Mouse (Mus musculus) intestine, embryonic 16.5 days (tissue): ENCODE data around the gene F930015N05Rik. TPM values are rescaled to one million over a fixed set of nuclear protein-coding genes. Genes with fewer than 3 reads are reported as not detected.

Experiments
- ATAC-seq: fragments of 200-750 bp; cut with Nextera tagmentation; 2 replicates; pipeline ENCODE4 v1.8.0; 2017; ENCODE audit warnings: moderate TSS enrichment, moderate library complexity
- H3K27ac ChIP-seq: fragments of 300-500 bp; sonication (generic); 2 replicates; pipeline ENCODE4 v1.5.1; 2014; ENCODE audit warnings: mild to moderate bottlenecking, low read length
- H3K27me3 ChIP-seq: fragments of 300-500 bp; sonication (generic); replicated peaks from 2 replicates; pipeline ENCODE4 v1.6.1; 2014; ENCODE audit warnings: low read length, control low read depth, mixed read lengths; ENCODE audit not compliant: control insufficient read depth, insufficient read depth
- H3K36me3 ChIP-seq: fragments of 300-500 bp; sonication (generic); 2 replicates; pipeline ENCODE4 v1.6.1; 2014; ENCODE audit warnings: low read length, control low read depth; ENCODE audit not compliant: control insufficient read depth, insufficient read depth
- H3K4me1 ChIP-seq: fragments of 300-500 bp; sonication (generic); 2 replicates; pipeline ENCODE4 v1.6.1; 2014; ENCODE audit warnings: low read length, control low read depth, mixed read lengths; ENCODE audit not compliant: control insufficient read depth, insufficient read depth
- H3K4me2 ChIP-seq: fragments of 300-500 bp; sonication (generic); 2 replicates; pipeline ENCODE4 v1.6.1; 2014; ENCODE audit warnings: low read depth, low read length, control low read depth
- H3K4me3 ChIP-seq: fragments of 300-500 bp; sonication (generic); 2 replicates; pipeline ENCODE4 v1.5.1; 2014; ENCODE audit warnings: mild to moderate bottlenecking, low read length
- H3K9ac ChIP-seq: fragments of 300-500 bp; sonication (generic); 2 replicates; pipeline ENCODE4 v1.6.1; 2014; ENCODE audit warnings: low read depth, low read length
- H3K9me3 ChIP-seq: fragments of 300-500 bp; sonication (generic); 2 replicates; pipeline ENCODE4 v1.6.1; 2016; ENCODE audit warnings: low read length, control low read depth; ENCODE audit not compliant: control insufficient read depth
- WGBS: fragments of 180-500 bp; shearing (Covaris S2); extraction: QIAGEN DNeasy Blood & Tissue Kit; methylation state at CpG from one replicate; pipeline ENCODE4 v1.1.7; 2014; 5-methylcytosine and 5-hydroxymethylcytosine counted together
- polyA plus RNA-seq: library from polyadenylated mRNA; unstranded; fragments of >200 nt; fragmentation: Nextera tagmentation; extraction: Ambion mirVana; gene quantifications from 2 replicates; pipeline ENCODE4 v1.2.1, GENCODE M21; 2015

Gene F930015N05Rik
- polyA plus RNA-seq: 0.15 and 0.18 TPM in 2 replicates

DNA sequence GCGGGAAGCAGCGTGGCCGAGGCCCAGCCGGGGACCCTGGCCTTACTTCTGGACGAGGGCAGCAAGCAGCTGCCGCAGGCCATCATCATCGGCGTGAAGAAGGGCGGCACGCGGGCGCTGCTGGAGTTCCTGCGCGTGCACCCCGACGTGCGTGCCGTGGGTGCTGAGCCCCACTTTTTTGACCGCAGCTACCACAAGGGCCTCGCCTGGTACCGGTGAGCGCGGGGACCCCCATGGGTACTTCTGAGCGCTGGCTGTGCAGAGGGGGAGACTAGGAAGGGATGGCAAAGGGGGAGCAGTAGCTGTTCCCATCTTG lies at the start of gene F930015N05Rik:
Gene F930015N05Rik, minus strand, starts transcription at position 242 of the 316 bp plus-strand sequence.
- ATAC-seq: no peak
- no peaks in the 10 kb centered on the region for H3K9me3 ChIP-seq
- peaks cover 12% of the 10 kb centered on the region; the same call in 1 of the 2 replicates for H3K4me1 ChIP-seq
- peaks cover 17% of the 10 kb centered on the region; the same call in 1 of the 2 replicates for H3K27me3 ChIP-seq
- WGBS: 1% methylated on average over 24 of the region's 24 CpGs
- peak within 1 kb of the TSS; percentile 43 for H3K27ac ChIP-seq
- peak within 1 kb of the TSS; percentile 65 for H3K4me3 ChIP-seq
- no peaks in the 10 kb centered on the region for H3K36me3 ChIP-seq
- peak within 1 kb of the TSS; percentile 75 for H3K9ac ChIP-seq
- peak within 1 kb of the TSS; percentile 98 for H3K4me2 ChIP-seq

GRCm38 (mm10) chr11:64481445-64481844 lies 45.0 kb upstream of the F930015N05Rik start:
- Histone ChIP-seq H3K4me2 (no peak overlapping the region), H3K27me3 (no peaks in the 10 kb centered on the region), H3K9me3 (no peaks in the 10 kb centered on the region), H3K9ac (no peak overlapping the region), H3K36me3 (no peaks in the 10 kb centered on the region), H3K4me3 (no peak overlapping the region), H3K27ac (no peak overlapping the region), H3K4me1 (no peaks in the 10 kb centered on the region)
- WGBS: 58% methylated on average over 3 of the region's 3 CpGs
- ATAC-seq: no peak

- H3K9me3 ChIP-seq: no peaks in the 10 kb centered on the region
- no peak overlapping the region for H3K4me2 ChIP-seq
- no peaks in the 10 kb centered on the region for H3K36me3 ChIP-seq
- 80% methylated on average over 3 of the region's 3 CpGs for WGBS
- no peak overlapping the region for H3K4me3 ChIP-seq
- no peaks in the 10 kb centered on the region for H3K4me1 ChIP-seq
- no peak for ATAC-seq
- no peaks in the 10 kb centered on the region for H3K27me3 ChIP-seq
- no peak overlapping the region for H3K9ac ChIP-seq
- H3K27ac ChIP-seq: no peak overlapping the region
Measured at GRCm38 (mm10) chr11:64473679-64474078, 37.2 kb upstream of the F930015N05Rik start.

DNA sequence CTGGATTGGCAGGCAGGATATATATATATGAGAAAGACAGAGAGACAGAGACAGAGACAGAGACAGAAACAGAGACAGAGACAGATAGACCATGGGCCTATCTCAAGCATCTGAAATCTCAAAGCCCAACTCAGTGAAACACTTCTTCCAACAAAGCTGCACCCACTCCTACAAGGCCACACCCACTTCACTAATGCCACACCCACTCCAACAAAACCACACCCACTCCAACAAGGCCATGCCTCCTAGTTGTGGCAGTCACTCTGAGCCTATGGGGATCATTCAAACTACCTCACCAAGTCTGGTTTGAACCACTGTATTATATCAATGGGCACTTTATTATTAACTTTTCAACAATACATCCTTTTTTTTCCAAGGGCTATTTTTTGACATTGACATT lies 34.2 kb upstream of the F930015N05Rik start:
- ATAC-seq: no peak

DNA sequence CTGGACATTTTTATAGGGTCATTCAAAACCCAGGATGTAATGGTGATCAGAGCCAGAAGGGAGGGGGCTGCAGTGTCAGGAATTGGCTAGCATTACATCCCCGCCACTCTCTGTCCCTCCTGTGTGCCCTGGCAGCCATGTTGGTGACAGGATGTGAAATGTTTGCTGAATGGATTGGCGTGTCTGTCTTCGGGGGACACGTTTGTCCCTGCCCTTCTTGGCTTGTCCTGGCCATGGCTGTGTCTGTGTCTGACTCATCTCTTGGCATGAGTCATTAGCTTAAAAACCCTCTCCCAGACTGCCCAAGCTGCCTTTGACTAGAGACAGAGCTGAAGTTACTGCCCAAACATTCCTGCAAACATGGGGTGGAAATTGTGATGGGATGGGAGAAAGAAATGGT lies 32.3 kb upstream of the F930015N05Rik start:
- Histone ChIP-seq H3K4me3 (no peak overlapping the region), H3K4me2 (no peak overlapping the region), H3K9me3 (no peaks in the 10 kb centered on the region), H3K27me3 (no peaks in the 10 kb centered on the region), H3K4me1 (no peaks in the 10 kb centered on the region), H3K36me3 (no peaks in the 10 kb centered on the region), H3K9ac (no peak overlapping the region), H3K27ac (no peak overlapping the region)
- ATAC-seq: no peak
- 53% methylated on average over 4 of the region's 4 CpGs for WGBS

More for the DNA sequence above, 34.2 kb upstream of the F930015N05Rik start:
- H3K27me3 ChIP-seq: no peaks in the 10 kb centered on the region
- H3K4me2 ChIP-seq: no peak overlapping the region
- H3K4me3 ChIP-seq: no peak overlapping the region
- H3K27ac ChIP-seq: no peak overlapping the region
- H3K9me3 ChIP-seq: no peaks in the 10 kb centered on the region
- no peaks in the 10 kb centered on the region for H3K4me1 ChIP-seq
- no peaks in the 10 kb centered on the region for H3K36me3 ChIP-seq
- H3K9ac ChIP-seq: no peak overlapping the region

- 74% methylated on average over 3 of the region's 3 CpGs for WGBS
- Histone ChIP-seq H3K27ac (no peak overlapping the region), H3K9ac (no peak overlapping the region), H3K36me3 (no peaks in the 10 kb centered on the region), H3K4me3 (no peak overlapping the region), H3K4me2 (no peak overlapping the region), H3K9me3 (no peaks in the 10 kb centered on the region), H3K4me1 (no peaks in the 10 kb centered on the region), H3K27me3 (no peaks in the 10 kb centered on the region)
- no peak for ATAC-seq
Measured at GRCm38 (mm10) chr11:64461746-64462145, 25.3 kb upstream of the F930015N05Rik start.

DNA sequence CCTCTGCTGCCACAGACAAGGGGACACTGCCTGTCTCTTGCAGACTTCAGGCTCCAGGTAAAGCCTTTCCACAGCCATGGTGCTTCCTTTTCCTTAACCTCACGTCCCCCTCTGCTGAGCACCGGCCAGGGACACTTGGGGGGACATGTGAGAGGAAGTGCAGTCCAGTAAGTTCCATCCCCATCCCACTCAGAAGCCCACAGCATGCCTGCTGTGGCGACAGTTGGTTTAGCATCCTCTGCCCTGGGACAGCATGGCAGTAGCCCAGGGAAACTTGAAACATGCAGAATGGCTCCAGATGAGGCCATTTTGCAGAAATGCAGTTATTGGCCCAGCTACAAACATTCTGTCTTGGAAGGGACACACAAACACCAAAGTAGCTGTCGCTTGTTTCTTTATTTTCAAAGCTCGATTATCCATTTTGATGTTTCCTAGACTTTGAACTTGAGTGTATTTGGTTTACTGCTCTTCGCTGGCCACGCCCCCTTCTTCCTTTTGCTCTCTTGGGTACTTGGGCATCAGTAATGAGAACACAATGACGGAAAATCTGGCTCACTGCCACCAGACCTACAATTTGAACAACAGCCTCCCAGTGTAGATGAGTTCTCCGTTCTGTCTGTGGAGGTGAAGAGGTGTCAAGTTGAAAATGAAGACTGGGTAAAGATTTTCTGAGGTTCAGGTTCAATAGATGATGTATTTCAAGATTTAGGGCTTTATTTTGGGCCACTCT lies 12.3 kb upstream of the F930015N05Rik start:
- Histone ChIP-seq H3K4me2 (no peak overlapping the region), H3K27me3 (no peaks in the 10 kb centered on the region), H3K27ac (no peak overlapping the region), H3K9me3 (no peaks in the 10 kb centered on the region), H3K4me1 (no peaks in the 10 kb centered on the region), H3K9ac (no peak overlapping the region), H3K36me3 (no peaks in the 10 kb centered on the region), H3K4me3 (no peak overlapping the region)
- 80% methylated on average over 9 of the region's 9 CpGs for WGBS
- ATAC-seq: no peak

- Histone ChIP-seq H3K36me3 (no peaks in the 10 kb centered on the region), H3K4me3 (no peak overlapping the region), H3K4me2 (no peak overlapping the region), H3K27ac (no peak overlapping the region), H3K9ac (no peak overlapping the region), H3K4me1 (0 out of 2 replicates have a peak, but pooled peaks cover 3% of the 10 kb centered on the region), H3K27me3 (no peaks in the 10 kb centered on the region; the same call in 1 of the 2 replicates), H3K9me3 (no peaks in the 10 kb centered on the region)
- WGBS: 88% methylated on average over 1 of the region's 1 CpGs
- ATAC-seq: no peak
Measured at GRCm38 (mm10) chr11:64445227-64445626, 8.8 kb upstream of the F930015N05Rik start.

DNA sequence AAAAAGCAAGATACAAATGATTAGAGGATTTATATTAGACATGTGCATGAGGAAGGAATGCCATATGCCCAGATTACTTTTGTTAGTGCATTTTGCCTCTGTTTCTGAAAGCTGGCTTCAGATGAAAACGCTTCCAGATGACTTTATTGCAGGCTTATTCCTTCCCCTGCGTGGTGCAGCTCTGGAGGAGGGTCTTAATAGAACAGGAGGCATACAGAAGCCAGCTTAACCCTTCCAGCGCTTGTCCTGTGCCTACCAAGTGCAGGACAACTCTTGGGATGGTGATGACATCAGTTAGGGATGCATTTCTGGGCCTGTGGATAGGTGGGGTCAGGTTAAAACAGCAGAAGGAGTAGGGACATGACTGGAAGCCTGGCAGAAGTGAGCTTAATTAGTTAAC lies 6.2 kb upstream of the F930015N05Rik start:
- Histone ChIP-seq H3K27me3 (peaks cover 2% of the 10 kb centered on the region; the same call in 1 of the 2 replicates), H3K36me3 (no peaks in the 10 kb centered on the region), H3K9me3 (no peaks in the 10 kb centered on the region), H3K4me3 (no peak overlapping the region), H3K9ac (no peak overlapping the region), H3K27ac (no peak overlapping the region), H3K4me2 (no peak overlapping the region), H3K4me1 (0 out of 2 replicates have a peak, but pooled peaks cover 3% of the 10 kb centered on the region)
- ATAC-seq: no peak
- 36% methylated on average over 3 of the region's 3 CpGs for WGBS
